Mouse (Mus musculus): ENCODE results near the gene Gm37240.

GRCm38 (mm10) chr3:85679312-85679933, 207.9 kb downstream of the Gm37240 start:
- TF ChIP-seq POLR2A (IDR thresholded peaks at IDR 0.05; ENCODE audit: borderline replicate concordance, control insufficient read depth, low read depth, low read length) (no peak), CTCF (IDR thresholded peaks at IDR 0.05; ENCODE audit: control insufficient read depth, insufficient read depth, low read length) (no peak)
